Mouse (Mus musculus) thymus, adult 2 months (tissue): ENCODE measurements around the gene Naa11. TPM values are rescaled to one million over a fixed set of nuclear protein-coding genes. Genes with fewer than 3 reads are reported as not detected.

Experiments used
- DNase-seq: peaks from one replicate; pipeline ENCODE4 v3.0.0; 2021
- H3K27ac ChIP-seq: fragments of 200-500 bp; 2 replicates; pipeline ENCODE4 v1.5.1; 2012; ENCODE audit warnings: low read length, control low read depth; ENCODE audit not compliant: control insufficient read depth, insufficient read depth
- H3K27me3 ChIP-seq: fragments of 200-500 bp; 2 replicates; pipeline ENCODE4 v1.6.1; 2012; ENCODE audit warnings: mild to moderate bottlenecking, low read length, moderate library complexity, mixed read lengths; ENCODE audit not compliant: control insufficient read depth, insufficient read depth
- H3K36me3 ChIP-seq: fragments of 200-500 bp; 2 replicates; pipeline ENCODE4 v1.6.1; 2012; ENCODE audit warnings: mild to moderate bottlenecking, low read length, moderate library complexity; ENCODE audit not compliant: control insufficient read depth, insufficient read depth
- H3K4me1 ChIP-seq: fragments of 200-500 bp; replicated peaks from 2 replicates; pipeline ENCODE4 v1.6.1; 2012; ENCODE audit warnings: low read length; ENCODE audit not compliant: control insufficient read depth, insufficient read depth
- H3K4me3 ChIP-seq: fragments of 200-500 bp; 2 replicates; pipeline ENCODE4 v1.5.1; 2012; ENCODE audit warnings: mild to moderate bottlenecking, low read length, control low read depth, moderate library complexity; ENCODE audit not compliant: control insufficient read depth, insufficient read depth
- CTCF ChIP-seq: fragments of 200-500 bp; IDR thresholded peaks from 2 replicates; pipeline ENCODE4 v1.5.1; 2012; ENCODE audit warnings: mild to moderate bottlenecking, control low read depth, low read length, moderate library complexity, borderline replicate concordance; ENCODE audit not compliant: control insufficient read depth, poor library complexity, insufficient read depth; ENCODE audit errors: extremely low read depth
- POLR2A ChIP-seq: fragments of 200-500 bp; IDR thresholded peaks from 2 replicates; pipeline ENCODE4 v1.6.1; 2012; ENCODE audit warnings: mild to moderate bottlenecking, low read length, control low read depth, moderate library complexity; ENCODE audit not compliant: control insufficient read depth, poor library complexity, insufficient read depth; ENCODE audit errors: extremely low read depth
- WGBS: fragments of 180-500 bp; shearing (Covaris S2); methylation state at CpG from one replicate; pipeline ENCODE4 v1.1.7; 2018; 5-methylcytosine and 5-hydroxymethylcytosine counted together
- polyA plus RNA-seq: library from polyadenylated mRNA; depleted of rRNA; stranded (reverse); fragments of >200 nt; gene quantifications from 2 replicates; pipeline ENCODE4 v1.2.3, GENCODE M21; 2012

The Naa11 gene
- polyA plus RNA-seq, 1 experiment: not detected

GRCm38 (mm10) chr5:97379976-97380375, 12.2 kb downstream of the Naa11 start:
- H3K27me3 ChIP-seq: no peaks in the 10 kb centered on the region
- no peak for DNase-seq
- no peaks in the 10 kb centered on the region for H3K36me3 ChIP-seq
- H3K4me1 ChIP-seq: no peaks in the 10 kb centered on the region
- no peak overlapping the region for H3K4me3 ChIP-seq
- WGBS: 84% methylated on average over 3 of the region's 3 CpGs
- H3K27ac ChIP-seq: no peak overlapping the region
- TF ChIP-seq POLR2A (no peak), CTCF (no peak)

GRCm38 (mm10) chr5:97364781-97365180, 27.4 kb downstream of the Naa11 start:
- H3K27me3 ChIP-seq: no peaks in the 10 kb centered on the region
- no peaks in the 10 kb centered on the region for H3K4me1 ChIP-seq
- no peak overlapping the region for H3K4me3 ChIP-seq
- no peak overlapping the region for H3K27ac ChIP-seq
- WGBS: 34% methylated on average over 8 of the region's 8 CpGs
- no peak for TF ChIP-seq CTCF
- no peaks in the 10 kb centered on the region for H3K36me3 ChIP-seq
- DNase-seq: no peak

GRCm38 (mm10) chr5:97364252-97364651, 27.9 kb downstream of the Naa11 start:
- H3K27me3 ChIP-seq: no peaks in the 10 kb centered on the region
- H3K4me1 ChIP-seq: no peaks in the 10 kb centered on the region
- TF ChIP-seq POLR2A: no peak
- H3K27ac ChIP-seq: no peak overlapping the region
- no peaks in the 10 kb centered on the region for H3K36me3 ChIP-seq
- 10% methylated on average over 8 of the region's 8 CpGs for WGBS
- no peak for DNase-seq
- no peak overlapping the region for H3K4me3 ChIP-seq

GRCm38 (mm10) chr5:97362539-97362938, 29.6 kb downstream of the Naa11 start:
- TF ChIP-seq POLR2A: no peak
- no peak for TF ChIP-seq CTCF
- Histone ChIP-seq H3K4me1 (no peaks in the 10 kb centered on the region), H3K4me3 (no peak overlapping the region), H3K36me3 (no peaks in the 10 kb centered on the region), H3K27ac (no peak overlapping the region), H3K27me3 (no peaks in the 10 kb centered on the region)
- no peak for DNase-seq
- WGBS: 49% methylated on average over 2 of the region's 2 CpGs

GRCm38 (mm10) chr5:97359104-97359503, 33.1 kb downstream of the Naa11 start:
- no peak for DNase-seq
- H3K36me3 ChIP-seq: no peaks in the 10 kb centered on the region
- H3K4me1 ChIP-seq: no peaks in the 10 kb centered on the region
- 74% methylated on average over 4 of the region's 4 CpGs for WGBS
- H3K4me3 ChIP-seq: no peak overlapping the region
- TF ChIP-seq CTCF (no peak), POLR2A (no peak)
- no peak overlapping the region for H3K27ac ChIP-seq
- no peaks in the 10 kb centered on the region for H3K27me3 ChIP-seq

GRCm38 (mm10) chr5:97356135-97356534, 36.0 kb downstream of the Naa11 start:
- H3K27ac ChIP-seq: no peak overlapping the region
- no peaks in the 10 kb centered on the region for H3K4me1 ChIP-seq
- DNase-seq: no peak
- TF ChIP-seq POLR2A: no peak
- no peak for TF ChIP-seq CTCF
- no peak overlapping the region for H3K4me3 ChIP-seq
- H3K36me3 ChIP-seq: no peaks in the 10 kb centered on the region
- H3K27me3 ChIP-seq: no peaks in the 10 kb centered on the region
- WGBS: 11% methylated on average over 2 of the region's 2 CpGs

GRCm38 (mm10) chr5:97355152-97355551, 37.0 kb downstream of the Naa11 start:
- Histone ChIP-seq H3K36me3 (no peaks in the 10 kb centered on the region), H3K4me1 (no peaks in the 10 kb centered on the region), H3K4me3 (no peak overlapping the region), H3K27me3 (no peaks in the 10 kb centered on the region), H3K27ac (no peak overlapping the region)
- TF ChIP-seq POLR2A (no peak), CTCF (no peak)
- no peak for DNase-seq
- WGBS: 55% methylated on average over 2 of the region's 2 CpGs
